Mouse (Mus musculus) myocyte (in vitro differentiated cells): ENCODE data around the gene Asap3.

Experiments used
- E2F4 ChIP-seq: IDR thresholded peaks from one replicate; pipeline ENCODE4 v1.6.1; 2011; ENCODE audit warnings: mild to moderate bottlenecking, control low read depth, moderate library complexity; ENCODE audit not compliant: insufficient read depth
- MAX ChIP-seq: IDR thresholded peaks from one replicate; pipeline ENCODE4 v1.6.1; 2011; ENCODE audit warnings: low read depth, mild to moderate bottlenecking, control low read depth
- MYOD1 ChIP-seq, 3 experiments: IDR thresholded peaks; one replicate each; pipeline ENCODE4 v1.6.1; 2011; ENCODE audit warnings: control low read depth in 2 of 3, low read depth in 2 of 3, mild to moderate bottlenecking in 2 of 3, moderate library complexity in 1 of 3; ENCODE audit not compliant: insufficient read length in 2 of 3, control insufficient read depth in 1 of 3
- POLR2A ChIP-seq: IDR thresholded peaks from one replicate; pipeline ENCODE4 v1.6.1; 2011; ENCODE audit warnings: low read depth, mild to moderate bottlenecking, control low read depth, moderate library complexity; ENCODE audit not compliant: insufficient read length
- POLR2AphosphoS2 ChIP-seq: IDR thresholded peaks from one replicate; pipeline ENCODE4 v1.6.1; 2011; ENCODE audit warnings: low read depth, control low read depth; ENCODE audit not compliant: insufficient read length
- USF1 ChIP-seq: IDR thresholded peaks from one replicate; pipeline ENCODE4 v1.6.1; 2011; ENCODE audit warnings: low read depth, mild to moderate bottlenecking, control low read depth, moderate library complexity

- TF ChIP-seq POLR2A (no peak), E2F4 (no peak), MYOD1 (IDR thresholded peaks at IDR 0.05; ENCODE audit: control insufficient read depth in 1 of 3, insufficient read length in 2 of 3, low read depth in 2 of 3) (no peak), USF1 (no peak), POLR2AphosphoS2 (no peak), MAX (no peak)
These were observed 50.5 kb downstream of the Asap3 start for GRCm38 (mm10) chr4:136256696-136257095.
